ENCODE assay signal across 8 mouse cellular contexts in the genomic region with DNA sequence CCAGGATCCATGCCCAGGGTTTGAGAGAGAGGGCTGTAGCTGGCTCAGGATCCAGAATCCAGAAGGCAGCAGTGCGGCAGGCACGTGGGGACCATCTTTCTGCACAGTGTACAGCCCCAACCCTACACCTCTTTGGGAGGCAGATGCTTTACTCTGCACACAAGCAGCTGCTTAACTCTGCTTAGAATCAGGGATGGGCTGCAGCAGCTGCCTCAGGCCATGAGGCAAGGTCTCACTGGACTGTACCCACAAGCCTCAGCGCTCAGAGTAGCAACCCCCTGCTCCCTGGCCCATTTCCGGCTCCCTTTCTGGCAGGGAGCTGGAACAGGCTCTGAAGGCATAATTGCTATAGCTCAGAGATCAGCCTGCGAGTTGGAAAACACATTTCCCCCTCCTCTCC. TPM values are rescaled to one million over a fixed set of nuclear protein-coding genes. Genes with fewer than 3 reads are reported as not detected.
DNase-seq lines count a peak whose midpoint lies in the region; ATAC-seq lines count a peak whose summit lies in the region.

No protein-coding gene starts in this region.

- H3K4me2 ChIP-seq in kidney, embryonic 14.5 days (replicated peaks; ENCODE audit: low read depth, low read length), result no peak overlapping the region
- H3K4me2 ChIP-seq in hindbrain, embryonic 15.5 days, result 0 out of 2 replicates have a peak overlapping the region, but pooled peaks have one; percentile 2
- no peak overlapping the region for H3K4me2 ChIP-seq in neural tube, embryonic 13.5 days

- H3K4me1 ChIP-seq in kidney, embryonic 14.5 days (ENCODE audit: control insufficient read depth, insufficient read depth, low read length), result 0 out of 2 replicates have a peak, but pooled peaks cover 5% of the 10 kb centered on the region
- H3K4me1 ChIP-seq in hindbrain, embryonic 15.5 days (replicated peaks), result peaks cover 12% of the 10 kb centered on the region
- peaks cover 19% of the 10 kb centered on the region for H3K4me1 ChIP-seq in neural tube, embryonic 13.5 days (replicated peaks)

- H3K9ac ChIP-seq in kidney, embryonic 14.5 days (ENCODE audit: low read depth, low read length), result no peak overlapping the region
- H3K9ac ChIP-seq in hindbrain, embryonic 15.5 days, result no peak overlapping the region
- peak overlapping the region; percentile 42; the same call in 1 of the 2 replicates for H3K9ac ChIP-seq in neural tube, embryonic 13.5 days

- H3K36me3 ChIP-seq in kidney, embryonic 14.5 days (ENCODE audit: control insufficient read depth, insufficient read depth, low read length), result no peaks in the 10 kb centered on the region
- no peaks in the 10 kb centered on the region for H3K36me3 ChIP-seq in hindbrain, embryonic 15.5 days
- no peaks in the 10 kb centered on the region for H3K36me3 ChIP-seq in neural tube, embryonic 13.5 days

- ATAC-seq in kidney, embryonic 14.5 days (ENCODE audit: low FRiP score, low TSS enrichment), result peak; percentile 82
- peak; percentile 83 for ATAC-seq in hindbrain, embryonic 15.5 days (ENCODE audit: low FRiP score, low read depth)
- ATAC-seq in neural tube, embryonic 13.5 days (ENCODE audit: low read depth), result peak; percentile 90
- no peak for ATAC-seq in megakaryocyte, adult 5-6 weeks (ENCODE audit: poor library complexity, severe bottlenecking)

- peak overlapping the region; percentile 74; the same call in 1 of the 2 replicates for H3K27ac ChIP-seq in kidney, embryonic 14.5 days (ENCODE audit: low read depth, low read length)
- peak overlapping the region; percentile 62 for H3K27ac ChIP-seq in hindbrain, embryonic 15.5 days (replicated peaks)
- H3K27ac ChIP-seq in neural tube, embryonic 13.5 days (replicated peaks), result peak overlapping the region; percentile 64

- H3K27me3 ChIP-seq in kidney, embryonic 14.5 days (ENCODE audit: control insufficient read depth, insufficient read depth, low read length), result no peaks in the 10 kb centered on the region
- no peaks in the 10 kb centered on the region for H3K27me3 ChIP-seq in hindbrain, embryonic 15.5 days
- no peaks in the 10 kb centered on the region for H3K27me3 ChIP-seq in neural tube, embryonic 13.5 days

- H3K4me3 ChIP-seq in kidney, embryonic 14.5 days (ENCODE audit: low read length), result no peak overlapping the region
- no peak overlapping the region for H3K4me3 ChIP-seq in hindbrain, embryonic 15.5 days
- H3K4me3 ChIP-seq in neural tube, embryonic 13.5 days, result no peak overlapping the region

- no peaks in the 10 kb centered on the region for H3K9me3 ChIP-seq in kidney, embryonic 14.5 days (ENCODE audit: control insufficient read depth, low read length)
- no peaks in the 10 kb centered on the region for H3K9me3 ChIP-seq in hindbrain, embryonic 15.5 days
- no peaks in the 10 kb centered on the region for H3K9me3 ChIP-seq in neural tube, embryonic 13.5 days

- WGBS in kidney, embryonic 14.5 days, result 39% methylated on average over 5 of the region's 5 CpGs
- 26% methylated on average over 5 of the region's 5 CpGs for WGBS in hindbrain, embryonic 15.5 days
- WGBS in neural tube, embryonic 13.5 days, result 39% methylated on average over 5 of the region's 5 CpGs

- no peak for DNase-seq in kidney, adult 9 months
- peak; percentile 30 for DNase-seq in embryo, embryonic 9.5 days (ENCODE audit: extremely low spot score)
- no peak for DNase-seq in adrenal gland, adult 2 months
- no peak for DNase-seq in right cerebral cortex, postnatal 36 days (ENCODE audit: low spot score in 2 of 2)

RNA-seq across cellular contexts. Expression of a gene that starts 45.3 kb away (rescaled TPM):
- polyA plus RNA-seq in kidney, embryonic 14.5 days (2014; fragmentation: Nextera tagmentation; extraction: Ambion mirVana), result 19.0 and 39.2 TPM in 2 replicates
- 28.8 and 29.6 TPM in 2 replicates for polyA plus RNA-seq in hindbrain, embryonic 15.5 days (2015; fragmentation: Nextera tagmentation; extraction: Ambion mirVana)
- 48.3 and 48.8 TPM in 2 replicates for polyA plus RNA-seq in neural tube, embryonic 13.5 days (2015; fragmentation: Nextera tagmentation; extraction: Ambion mirVana)
- total RNA-seq in megakaryocyte, adult 5-6 weeks (2015), result 58.9 and 65.5 TPM in 2 replicates
- total RNA-seq in megakaryocyte, adult 5-6 weeks (2017), result 55.1 and 58.9 TPM in 2 replicates
- 1 to 10 TPM; 7.8 to 9.5 TPM for total RNA-seq in adrenal gland, adult 2 months (2021)
- 4.3 and 4.9 TPM in 2 replicates for polyA plus RNA-seq in adrenal gland, adult 2 months (2012; rRNA removed)
